Mouse (Mus musculus) midbrain, postnatal 0 days (tissue): Measurements from ENCODE around the gene Kin. TPM values are rescaled to one million over a fixed set of nuclear protein-coding genes. Genes with fewer than 3 reads are reported as not detected.

ENCODE experiments used
- ATAC-seq: fragments of 200-750 bp; cut with Nextera tagmentation; 2 replicates; pipeline ENCODE4 v1.8.0; 2017; ENCODE audit warnings: moderate number of reproducible peaks, mild to moderate bottlenecking, moderate TSS enrichment, moderate library complexity; ENCODE audit not compliant: low FRiP score
- DNase-seq: peaks from one replicate; pipeline ENCODE4 v3.0.0-alpha.2; 2015; ENCODE audit warnings: low spot score
- H3K27ac ChIP-seq: fragments of 300-500 bp; sonication (generic); 2 replicates; pipeline ENCODE4 v1.5.1; 2014; ENCODE audit warnings: low read depth, mild to moderate bottlenecking, low read length, mixed read lengths
- H3K27me3 ChIP-seq: fragments of 300-500 bp; sonication (generic); 2 replicates; pipeline ENCODE4 v1.6.1; 2014; ENCODE audit warnings: low read length, control low read depth, mixed read lengths; ENCODE audit not compliant: insufficient read depth
- H3K36me3 ChIP-seq: fragments of 300-500 bp; sonication (generic); 2 replicates; pipeline ENCODE4 v1.6.1; 2014; ENCODE audit warnings: low read length, control low read depth, mixed read lengths; ENCODE audit not compliant: insufficient read depth
- H3K4me1 ChIP-seq: fragments of 300-500 bp; sonication (generic); 2 replicates; pipeline ENCODE4 v1.6.1; 2014; ENCODE audit warnings: mild to moderate bottlenecking, control low read depth, antibody characterized with exemption, low read length, mixed read lengths; ENCODE audit not compliant: insufficient read depth
- H3K4me2 ChIP-seq: fragments of 300-500 bp; sonication (generic); 2 replicates; pipeline ENCODE4 v1.6.1; 2014; ENCODE audit warnings: low read depth, mild to moderate bottlenecking, low read length, mixed read lengths; ENCODE audit not compliant: poor library complexity, severe bottlenecking
- H3K4me3 ChIP-seq: fragments of 300-500 bp; sonication (generic); 2 replicates; pipeline ENCODE4 v1.5.1; 2014; ENCODE audit warnings: low read depth, mild to moderate bottlenecking, low read length, moderate library complexity
- H3K9ac ChIP-seq: fragments of 300-500 bp; sonication (generic); replicated peaks from 2 replicates; pipeline ENCODE4 v1.6.1; 2014; ENCODE audit warnings: mild to moderate bottlenecking, low read length, moderate library complexity, mixed read lengths; ENCODE audit not compliant: poor library complexity, severe bottlenecking
- H3K9me3 ChIP-seq: fragments of 300-500 bp; sonication (generic); 2 replicates; pipeline ENCODE4 v1.6.1; 2016; ENCODE audit warnings: low read length, control low read depth
- CTCF ChIP-seq: IDR thresholded peaks from 2 replicates; pipeline ENCODE4 v1.5.1; 2016; ENCODE audit warnings: antibody characterized with exemption, mild to moderate bottlenecking
- WGBS: fragments of 180-500 bp; shearing (Covaris S2); extraction: QIAGEN DNeasy Blood & Tissue Kit; methylation state at CpG from one replicate; pipeline ENCODE4 v1.1.7; 2014; 5-methylcytosine and 5-hydroxymethylcytosine counted together
- polyA plus RNA-seq: library from polyadenylated mRNA; unstranded; fragments of >200 nt; fragmentation: Nextera tagmentation; extraction: Ambion mirVana; gene quantifications from 2 replicates; pipeline ENCODE4 v1.2.1, GENCODE M21; 2015
- total RNA-seq: library from RNA; depleted of rRNA; stranded (reverse); fragments of >200 nt; gene quantifications from 2 replicates; pipeline ENCODE4 v1.2.3, GENCODE M21; 2014

Gene Kin
- total and polyA plus RNA-seq, 2 experiments from 2014 or later = 5.9 to 14.8 TPM

DNA sequence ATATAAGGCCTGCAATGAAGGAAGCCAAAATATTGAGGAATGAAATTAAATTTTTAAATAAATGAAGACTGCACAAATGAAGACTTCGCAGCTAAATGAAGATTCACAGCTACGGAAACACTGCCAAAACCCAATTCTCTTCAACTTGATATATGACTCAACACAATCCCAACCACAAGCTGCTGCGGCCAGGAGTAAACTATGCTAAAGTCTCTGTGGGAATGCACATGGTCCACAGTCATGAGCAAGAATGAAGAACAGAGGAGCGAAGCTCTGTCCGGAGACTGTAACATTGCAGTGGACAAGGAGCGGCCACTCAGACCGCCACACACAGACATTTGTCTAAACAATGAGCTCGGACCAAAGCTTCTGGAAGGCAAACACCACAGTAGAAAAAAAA is 3.7 kb upstream of the Kin start:
- no peak for ATAC-seq
- no peak for TF ChIP-seq CTCF
- no peaks in the 10 kb centered on the region; the same call in 1 of the 2 replicates for H3K36me3 ChIP-seq

DNA sequence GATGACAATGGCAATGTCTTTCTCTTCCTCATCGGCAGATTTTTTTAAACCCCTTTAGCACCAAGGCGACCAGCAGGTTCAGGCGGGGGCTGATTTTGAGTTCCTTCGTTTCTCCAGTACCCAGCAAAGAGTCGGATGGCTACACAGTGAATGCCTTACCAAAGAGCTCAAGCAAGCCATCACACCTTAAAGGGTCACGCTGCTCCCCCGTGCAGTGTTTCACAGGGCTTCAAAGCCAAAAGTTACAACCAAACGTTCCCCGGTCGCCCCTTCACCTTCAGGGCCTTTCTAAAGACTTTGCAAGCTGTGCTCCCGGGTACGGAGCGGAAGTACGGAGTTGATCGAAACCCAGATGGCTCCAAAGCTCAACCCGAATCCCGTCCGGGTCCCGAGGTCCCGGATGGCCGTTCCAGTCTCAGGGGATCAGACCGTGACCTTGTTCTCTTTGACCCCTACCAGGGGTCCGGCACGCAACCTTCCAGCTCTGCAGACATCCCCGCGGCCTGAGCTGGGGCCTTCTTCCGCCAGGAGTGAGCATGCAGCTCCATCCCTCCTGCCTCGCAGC is 566 bp upstream of the Kin start:
- no peaks in the 10 kb centered on the region for H3K27me3 ChIP-seq
- WGBS = under 1% methylated on average over 28 of the region's 28 CpGs
- peak overlapping the region; percentile 72 for H3K4me2 ChIP-seq
- DNase-seq (no peak), ATAC-seq (peak; percentile 71)
- peak overlapping the region; percentile 97 for H3K9ac ChIP-seq
- peak overlapping the region; percentile 95 for H3K27ac ChIP-seq
- peak overlapping the region; percentile 77 for H3K4me3 ChIP-seq
- no peaks in the 10 kb centered on the region for H3K36me3 ChIP-seq
- H3K4me1 ChIP-seq = peaks cover 27% of the 10 kb centered on the region
- H3K9me3 ChIP-seq = no peaks in the 10 kb centered on the region
- TF ChIP-seq CTCF = no peak

More for the DNA sequence above, 3.7 kb upstream of the Kin start:
- DNase-seq = no peak
- H3K4me3 ChIP-seq = no peak overlapping the region
- WGBS = 90% methylated on average over 8 of the region's 8 CpGs
- peaks cover 24% of the 10 kb centered on the region for H3K4me1 ChIP-seq
- H3K4me2 ChIP-seq = no peak overlapping the region
- no peak overlapping the region for H3K27ac ChIP-seq
- H3K27me3 ChIP-seq = no peaks in the 10 kb centered on the region
- H3K9ac ChIP-seq = no peak overlapping the region
- H3K9me3 ChIP-seq = no peaks in the 10 kb centered on the region

DNA sequence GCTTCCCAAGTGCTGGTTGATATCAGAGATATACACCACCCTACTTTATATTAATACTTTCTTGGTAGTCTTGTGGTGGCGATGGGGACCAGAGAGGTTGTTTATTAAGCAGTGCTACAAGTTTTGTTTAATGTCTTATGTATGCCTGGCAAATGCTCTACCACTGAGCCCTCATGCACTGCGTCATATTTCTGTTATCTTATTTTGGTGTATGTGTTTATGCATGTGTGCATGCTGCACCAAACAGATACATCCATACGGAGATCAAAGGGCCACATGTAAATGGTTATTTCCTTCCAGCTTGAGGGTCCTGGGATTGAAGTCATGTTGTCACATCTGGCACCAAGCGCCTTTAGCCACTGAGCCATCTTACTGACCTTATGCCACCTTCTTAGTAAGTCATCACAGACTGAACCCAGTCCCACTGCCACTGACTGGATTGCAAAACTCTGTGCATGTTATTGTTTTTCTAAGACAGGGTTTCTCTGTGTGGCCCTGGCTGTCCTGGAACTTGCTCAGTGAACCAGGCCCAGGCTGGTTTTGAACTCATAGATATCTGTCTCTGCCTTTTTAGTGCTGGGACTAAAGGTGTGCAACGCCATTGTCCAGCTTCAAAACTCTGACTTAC is 1.2 kb downstream of the Kin start:
- Histone ChIP-seq H3K4me1 (peaks cover 27% of the 10 kb centered on the region), H3K4me3 (peak overlapping the region; percentile 77; the same call in 1 of the 2 replicates), H3K9me3 (no peaks in the 10 kb centered on the region), H3K27me3 (no peaks in the 10 kb centered on the region), H3K4me2 (peak overlapping the region; percentile 72), H3K27ac (no peak overlapping the region), H3K9ac (0 out of 2 replicates have a peak overlapping the region, but pooled peaks have one; percentile 70), H3K36me3 (no peaks in the 10 kb centered on the region)
- 93% methylated on average over 5 of the region's 5 CpGs for WGBS
- ATAC-seq (no peak), DNase-seq (no peak)
- TF ChIP-seq CTCF = no peak

DNA sequence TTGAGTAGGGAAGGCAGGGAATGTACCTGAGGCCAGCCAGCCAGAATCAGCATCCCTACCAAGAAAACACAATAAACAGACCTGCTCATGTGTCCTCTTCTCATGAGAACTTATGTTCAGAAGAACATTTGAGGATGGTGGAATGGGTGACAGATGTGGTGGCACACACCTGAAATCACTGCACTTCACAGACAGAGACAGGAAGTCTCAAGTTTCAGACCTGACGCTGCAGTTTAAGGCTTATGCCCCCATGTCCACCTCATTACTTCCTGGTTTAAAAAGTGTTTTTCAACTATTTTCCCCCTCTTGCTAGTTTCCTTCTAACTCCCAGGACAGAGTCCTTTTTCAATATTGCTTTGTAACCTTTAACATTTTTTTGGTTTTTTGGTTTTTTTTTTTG is 2.3 kb downstream of the Kin start:
- Histone ChIP-seq H3K9me3 (no peaks in the 10 kb centered on the region), H3K9ac (no peak overlapping the region), H3K4me1 (peaks cover 23% of the 10 kb centered on the region), H3K4me2 (no peak overlapping the region), H3K4me3 (no peak overlapping the region), H3K27me3 (no peaks in the 10 kb centered on the region), H3K36me3 (peaks cover 4% of the 10 kb centered on the region; the same call in 1 of the 2 replicates), H3K27ac (no peak overlapping the region)
- 95% methylated on average over 1 of the region's 1 CpGs for WGBS
- DNase-seq (no peak), ATAC-seq (no peak)
- no peak for TF ChIP-seq CTCF

DNA sequence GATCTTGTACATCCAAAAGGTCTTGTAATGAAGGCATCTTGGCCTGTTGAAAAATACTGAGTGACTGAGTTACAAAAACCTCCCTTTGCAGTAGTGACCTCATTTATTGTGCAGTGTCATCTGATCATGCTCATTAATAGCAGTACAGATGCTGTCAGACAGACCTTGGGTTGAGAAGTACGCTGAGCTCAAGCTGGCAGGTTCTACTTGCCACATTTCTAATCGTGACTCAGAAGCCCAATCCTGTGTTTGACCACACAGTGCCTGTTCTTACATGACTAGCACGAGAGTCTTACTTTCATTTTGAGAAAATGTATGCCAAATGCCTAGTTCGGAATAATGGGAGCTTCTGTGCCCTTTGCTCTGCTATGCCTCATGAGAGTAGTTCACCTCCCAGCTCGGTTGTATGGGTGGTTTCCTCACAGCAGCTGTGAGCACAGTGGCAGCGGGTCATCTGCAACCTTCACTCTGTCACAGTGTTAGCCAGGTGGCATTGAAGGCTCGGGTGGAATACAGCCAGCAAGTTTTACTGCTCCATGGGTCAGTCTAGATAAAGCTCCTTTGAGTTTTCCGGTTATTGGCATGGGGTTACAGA is 7.0 kb downstream of the Kin start:
- H3K27me3 ChIP-seq = no peaks in the 10 kb centered on the region
- H3K36me3 ChIP-seq = peaks cover 22% of the 10 kb centered on the region
- no peaks in the 10 kb centered on the region for H3K4me1 ChIP-seq
- WGBS = 85% methylated on average over 8 of the region's 8 CpGs
- H3K9ac ChIP-seq = no peak overlapping the region
- no peak for ATAC-seq
- H3K4me3 ChIP-seq = no peak overlapping the region
- DNase-seq = no peak
- TF ChIP-seq CTCF = no peak
- H3K27ac ChIP-seq = no peak overlapping the region
- H3K9me3 ChIP-seq = no peaks in the 10 kb centered on the region
- H3K4me2 ChIP-seq = no peak overlapping the region
